Mouse (Mus musculus) heart, embryonic 16.5 days (tissue): ENCODE data around the gene Dock2. TPM values are rescaled to one million over a fixed set of nuclear protein-coding genes. Genes with fewer than 3 reads are reported as not detected.
"Not testable (repeated sequence)": the region's sequence is repeated elsewhere in the genome, so short reads cannot be mapped to it uniquely, and the experiment has no call there.

ENCODE experiments used
- ATAC-seq: fragments of 200-750 bp; cut with Nextera tagmentation; replicated peaks from 2 replicates; pipeline ENCODE4 v1.8.0; 2017; ENCODE audit warnings: moderate number of reproducible peaks; ENCODE audit not compliant: insufficient read depth, low FRiP score; ENCODE audit errors: extremely low read depth
- H3K27ac ChIP-seq: fragments of 300-500 bp; sonication (generic); 2 replicates; pipeline ENCODE4 v1.5.1; 2014; ENCODE audit warnings: mild to moderate bottlenecking, low read length, control low read depth, moderate library complexity
- H3K27me3 ChIP-seq: fragments of 300-500 bp; sonication (generic); 2 replicates; pipeline ENCODE4 v1.6.1; 2014; ENCODE audit warnings: low read length, mixed read lengths; ENCODE audit not compliant: control insufficient read depth, insufficient read depth
- H3K36me3 ChIP-seq: fragments of 300-500 bp; sonication (generic); 2 replicates; pipeline ENCODE4 v1.6.1; 2014; ENCODE audit not compliant: control insufficient read depth, insufficient read depth
- H3K4me1 ChIP-seq: fragments of 300-500 bp; sonication (generic); 2 replicates; pipeline ENCODE4 v1.6.1; 2014; ENCODE audit warnings: low read length, mixed read lengths; ENCODE audit not compliant: control insufficient read depth, insufficient read depth
- H3K4me2 ChIP-seq: fragments of 300-500 bp; sonication (generic); 2 replicates; pipeline ENCODE4 v1.6.1; 2014; ENCODE audit warnings: low read depth, mild to moderate bottlenecking, control low read depth, low read length
- H3K4me3 ChIP-seq: fragments of 300-500 bp; sonication (generic); 2 replicates; pipeline ENCODE4 v1.5.1; 2014; ENCODE audit warnings: mild to moderate bottlenecking, control low read depth, low read length
- H3K9ac ChIP-seq: fragments of 300-500 bp; sonication (generic); 2 replicates; pipeline ENCODE4 v1.6.1; 2014; ENCODE audit warnings: low read length, control low read depth
- H3K9me3 ChIP-seq: fragments of 300-500 bp; sonication (generic); replicated peaks from 2 replicates; pipeline ENCODE4 v1.6.1; 2016; ENCODE audit warnings: low read length; ENCODE audit not compliant: control insufficient read depth
- WGBS: fragments of 180-500 bp; shearing (Covaris S2); extraction: QIAGEN DNeasy Blood & Tissue Kit; methylation state at CpG from one replicate; pipeline ENCODE4 v1.1.7; 2014; 5-methylcytosine and 5-hydroxymethylcytosine counted together
- polyA plus RNA-seq: library from polyadenylated mRNA; unstranded; fragments of >200 nt; fragmentation: Nextera tagmentation; extraction: Ambion mirVana; gene quantifications from 2 replicates; pipeline ENCODE4 v1.2.1, GENCODE M21; 2015

The Dock2 gene
- polyA plus RNA-seq, 1 experiment from 2014 or later = 5.3 TPM

GRCm38 (mm10) chr11:34236885-34237284, 546.8 kb downstream of the Dock2 start:
- peaks cover 4% of the 10 kb centered on the region for H3K9me3 ChIP-seq
- no peak overlapping the region for H3K4me2 ChIP-seq
- no peaks in the 10 kb centered on the region for H3K36me3 ChIP-seq
- 77% methylated on average over 6 of the region's 6 CpGs for WGBS
- H3K4me3 ChIP-seq = no peak overlapping the region
- ATAC-seq = no peak
- H3K4me1 ChIP-seq = no peaks in the 10 kb centered on the region
- no peaks in the 10 kb centered on the region for H3K27me3 ChIP-seq
- no peak overlapping the region for H3K27ac ChIP-seq
- H3K9ac ChIP-seq = no peak overlapping the region

GRCm38 (mm10) chr11:34236091-34236759, 547.5 kb downstream of the Dock2 start:
- Histone ChIP-seq H3K27me3 (no peaks in the 10 kb centered on the region), H3K36me3 (no peaks in the 10 kb centered on the region), H3K27ac (no peak overlapping the region), H3K9me3 (peaks cover 4% of the 10 kb centered on the region), H3K9ac (no peak overlapping the region), H3K4me2 (no peak overlapping the region), H3K4me1 (no peaks in the 10 kb centered on the region), H3K4me3 (no peak overlapping the region)
- ATAC-seq = no peak
- WGBS = 41% methylated on average over 5 of the region's 5 CpGs

- Histone ChIP-seq H3K9ac (no peak overlapping the region), H3K4me1 (no peaks in the 10 kb centered on the region), H3K27me3 (no peaks in the 10 kb centered on the region), H3K36me3 (no peaks in the 10 kb centered on the region), H3K4me2 (no peak overlapping the region), H3K27ac (no peak overlapping the region), H3K9me3 (no peaks in the 10 kb centered on the region), H3K4me3 (no peak overlapping the region)
- ATAC-seq = no peak
- 42% methylated on average over 6 of the region's 6 CpGs for WGBS
Observed at GRCm38 (mm10) chr11:34228758-34229364, 554.8 kb downstream of the Dock2 start.

GRCm38 (mm10) chr11:34227180-34227579, 556.5 kb downstream of the Dock2 start:
- Histone ChIP-seq H3K36me3 (no peaks in the 10 kb centered on the region), H3K4me2 (no peak overlapping the region), H3K9ac (no peak overlapping the region), H3K27me3 (no peaks in the 10 kb centered on the region), H3K9me3 (no peaks in the 10 kb centered on the region), H3K4me1 (no peaks in the 10 kb centered on the region), H3K4me3 (no peak overlapping the region), H3K27ac (no peak overlapping the region)
- ATAC-seq = no peak
- 26% methylated on average over 1 of the region's 1 CpGs for WGBS

- not testable (repeated sequence) for H3K36me3 ChIP-seq, H3K4me3 ChIP-seq, H3K27me3 ChIP-seq, ATAC-seq, H3K9me3 ChIP-seq, H3K27ac ChIP-seq, H3K4me2 ChIP-seq, H3K9ac ChIP-seq, H3K4me1 ChIP-seq
- WGBS = 83% methylated on average over 4 of the region's 4 CpGs
Observed at GRCm38 (mm10) chr11:34220596-34220995, 563.1 kb downstream of the Dock2 start.

GRCm38 (mm10) chr11:34212853-34213252, 570.8 kb downstream of the Dock2 start:
- Histone ChIP-seq H3K9me3 (no peaks in the 10 kb centered on the region), H3K27ac (no peak overlapping the region), H3K4me1 (no peaks in the 10 kb centered on the region), H3K27me3 (no peaks in the 10 kb centered on the region), H3K4me3 (no peak overlapping the region), H3K4me2 (no peak overlapping the region), H3K36me3 (no peaks in the 10 kb centered on the region), H3K9ac (no peak overlapping the region)
- no peak for ATAC-seq
- 22% methylated on average over 5 of the region's 5 CpGs for WGBS

GRCm38 (mm10) chr11:34207989-34208388, 575.7 kb downstream of the Dock2 start, which contains the start of gene Foxi1:
Foxi1 (minus strand) TSS chr11:34208089.
- no peak within 1 kb of the TSS for H3K4me3 ChIP-seq
- H3K27ac ChIP-seq = no peak within 1 kb of the TSS
- no peaks in the 10 kb centered on the region for H3K9me3 ChIP-seq
- no peak for ATAC-seq
- WGBS = 70% methylated on average over 10 of the region's 10 CpGs
- no peak within 1 kb of the TSS for H3K4me2 ChIP-seq
- no peaks in the 10 kb centered on the region for H3K27me3 ChIP-seq
- no peaks in the 10 kb centered on the region for H3K36me3 ChIP-seq
- no peak within 1 kb of the TSS for H3K9ac ChIP-seq
- no peaks in the 10 kb centered on the region for H3K4me1 ChIP-seq

GRCm38 (mm10) chr11:34202769-34203168, 580.9 kb downstream of the Dock2 start:
- Histone ChIP-seq H3K27me3 (no peaks in the 10 kb centered on the region), H3K36me3 (no peaks in the 10 kb centered on the region), H3K9ac (no peak overlapping the region), H3K27ac (no peak overlapping the region), H3K9me3 (no peaks in the 10 kb centered on the region), H3K4me2 (no peak overlapping the region), H3K4me3 (no peak overlapping the region), H3K4me1 (no peaks in the 10 kb centered on the region)
- WGBS = 43% methylated on average over 1 of the region's 1 CpGs
- ATAC-seq = no peak

- H3K36me3 ChIP-seq = no peaks in the 10 kb centered on the region
- H3K4me1 ChIP-seq = no peaks in the 10 kb centered on the region; the same call in 1 of the 2 replicates
- H3K27ac ChIP-seq = no peak overlapping the region
- no peaks in the 10 kb centered on the region for H3K27me3 ChIP-seq
- no peak overlapping the region for H3K9ac ChIP-seq
- ATAC-seq = no peak
- 88% methylated on average over 3 of the region's 3 CpGs for WGBS
- no peaks in the 10 kb centered on the region for H3K9me3 ChIP-seq
- no peak overlapping the region for H3K4me2 ChIP-seq
- no peak overlapping the region for H3K4me3 ChIP-seq
Observed at GRCm38 (mm10) chr11:34195142-34195541, 588.5 kb downstream of the Dock2 start.
